Mouse (Mus musculus): ENCODE measurements around the gene A130010J15Rik.
A peak's percentile ranks its signal among the peaks of the same experiment; 100 is the strongest.

The A130010J15Rik gene

GRCm38 (mm10) chr1:193156316-193157110 lies 11.3 kb upstream of the A130010J15Rik start:
- no peak for DNase-seq (ENCODE audit: low spot score)

DNA sequence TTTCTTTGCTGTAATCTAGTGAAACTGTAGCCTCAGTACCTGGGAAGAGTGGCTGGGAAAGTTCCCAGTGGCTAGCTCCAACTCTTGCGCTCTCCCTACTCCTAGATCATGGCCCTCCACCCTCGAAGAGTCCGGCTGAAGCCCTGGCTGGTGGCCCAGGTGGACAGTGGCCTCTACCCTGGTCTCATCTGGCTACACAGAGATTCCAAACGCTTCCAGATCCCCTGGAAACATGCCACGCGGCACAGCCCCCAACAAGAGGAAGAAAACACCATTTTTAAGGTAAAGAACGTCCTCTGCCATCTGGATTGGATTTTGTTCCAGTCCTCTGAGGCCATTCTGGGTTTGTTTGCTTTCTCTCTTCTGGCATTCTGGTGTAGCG lies 10.7 kb upstream of the A130010J15Rik start:
- DNase-seq (ENCODE audit: low spot score), result no peak

- DNase-seq (ENCODE audit: low spot score), result no peak
Observed at GRCm38 (mm10) chr1:193159163-193159562, 8.7 kb upstream of the A130010J15Rik start.

DNA sequence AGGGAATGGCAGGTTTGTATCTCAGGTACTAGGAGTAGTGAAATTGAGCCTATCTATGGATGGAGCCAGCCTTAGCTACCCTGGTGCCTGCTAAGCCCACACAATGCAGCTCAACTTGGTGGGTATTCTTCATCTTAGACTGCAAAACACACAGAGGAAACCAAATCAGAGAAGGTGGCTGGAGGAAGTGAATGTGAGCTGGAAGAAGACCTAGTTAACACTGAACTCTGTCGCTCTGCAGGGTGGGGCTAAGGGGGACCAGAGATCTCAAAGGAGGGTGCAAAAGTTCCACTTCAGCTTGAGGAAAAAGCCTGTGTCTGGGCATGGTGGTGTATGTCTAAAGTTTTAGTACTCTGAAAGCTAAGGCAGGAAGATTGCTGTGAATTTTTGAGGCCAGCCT lies 8.2 kb upstream of the A130010J15Rik start:
- no peak for DNase-seq (ENCODE audit: low spot score)

DNA sequence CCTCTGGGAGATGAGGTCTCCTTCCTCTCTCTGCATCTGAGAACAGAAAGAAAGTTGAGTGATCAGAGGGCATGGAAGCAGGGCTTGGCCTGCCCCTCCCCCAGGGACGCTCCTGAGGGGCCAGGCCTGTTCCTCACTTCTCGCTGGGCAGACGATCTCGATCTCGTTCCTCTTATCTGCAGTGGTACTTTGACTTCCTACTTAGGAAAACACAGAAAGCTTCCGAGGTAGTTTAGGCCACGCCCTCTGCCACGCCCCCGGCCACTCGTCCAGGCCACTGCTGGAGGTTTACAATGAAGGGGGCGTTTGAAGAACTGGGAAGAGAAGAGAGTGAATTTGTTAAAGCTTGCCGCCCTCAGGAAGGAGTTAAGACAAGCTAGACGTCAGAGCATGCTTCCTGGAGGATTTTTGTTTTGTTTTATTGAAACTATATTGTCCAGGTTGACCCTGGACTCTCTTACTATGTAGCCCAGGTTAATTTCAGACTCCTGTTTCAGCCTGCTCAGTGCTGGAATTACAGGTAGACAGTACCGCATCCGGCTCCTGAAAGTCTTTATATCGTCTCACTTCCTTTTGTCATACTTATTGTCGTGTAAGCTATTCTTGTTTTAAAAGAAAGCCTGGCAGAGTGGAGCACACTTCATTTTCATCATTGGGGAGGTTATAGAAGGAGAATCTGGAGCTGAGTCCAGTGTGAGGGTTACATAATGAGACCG lies 7.4 kb upstream of the A130010J15Rik start:
- peak; percentile 62 for DNase-seq (ENCODE audit: low spot score)

DNA sequence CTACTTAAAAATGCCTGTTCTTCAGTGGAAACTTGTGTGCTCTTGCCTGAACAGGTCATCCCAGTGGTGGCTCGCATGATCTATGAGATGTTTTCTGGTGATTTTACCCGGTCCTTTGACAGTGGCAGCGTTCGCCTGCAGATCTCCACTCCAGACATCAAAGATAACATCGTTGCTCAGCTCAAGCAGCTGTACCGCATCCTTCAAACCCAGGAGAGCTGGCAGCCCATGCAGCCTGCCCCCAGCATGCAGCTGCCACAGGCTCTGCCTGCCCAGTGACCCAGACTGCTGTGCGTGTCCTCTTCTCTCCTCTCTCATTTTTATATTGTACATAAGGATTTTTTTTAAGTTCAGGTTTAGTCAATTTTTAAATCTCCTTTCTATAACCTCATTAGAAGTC lies 1.4 kb downstream of the A130010J15Rik start:
- no peak for DNase-seq (ENCODE audit: low spot score)

DNA sequence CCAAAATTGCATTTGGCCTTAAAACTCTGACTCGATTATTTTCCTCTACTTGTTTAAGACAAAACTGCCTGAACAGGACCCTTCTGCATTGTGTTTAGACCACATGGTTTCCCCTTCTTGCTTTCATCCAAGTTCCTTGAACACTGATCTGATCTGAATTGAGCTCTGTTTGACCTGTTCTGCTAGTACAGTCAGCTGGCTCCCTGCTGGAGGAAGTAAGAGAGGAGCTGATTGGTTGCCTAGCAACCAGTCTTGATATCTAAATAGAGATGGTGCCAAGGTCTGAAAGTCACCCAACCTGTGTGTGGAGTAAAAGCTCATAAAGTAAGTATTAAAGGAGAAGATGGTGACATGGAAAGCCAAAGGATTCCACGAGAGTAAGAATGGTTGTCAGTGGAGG lies 2.0 kb downstream of the A130010J15Rik start:
- peak; percentile 83 for DNase-seq (ENCODE audit: low spot score)

- DNase-seq (ENCODE audit: low spot score), result peak; percentile 98
Observed at GRCm38 (mm10) chr1:193172991-193173809, 5.4 kb downstream of the A130010J15Rik start.

GRCm38 (mm10) chr1:193173810-193174129 lies 5.9 kb downstream of the A130010J15Rik start:
- no peak for DNase-seq (ENCODE audit: low spot score)

DNA sequence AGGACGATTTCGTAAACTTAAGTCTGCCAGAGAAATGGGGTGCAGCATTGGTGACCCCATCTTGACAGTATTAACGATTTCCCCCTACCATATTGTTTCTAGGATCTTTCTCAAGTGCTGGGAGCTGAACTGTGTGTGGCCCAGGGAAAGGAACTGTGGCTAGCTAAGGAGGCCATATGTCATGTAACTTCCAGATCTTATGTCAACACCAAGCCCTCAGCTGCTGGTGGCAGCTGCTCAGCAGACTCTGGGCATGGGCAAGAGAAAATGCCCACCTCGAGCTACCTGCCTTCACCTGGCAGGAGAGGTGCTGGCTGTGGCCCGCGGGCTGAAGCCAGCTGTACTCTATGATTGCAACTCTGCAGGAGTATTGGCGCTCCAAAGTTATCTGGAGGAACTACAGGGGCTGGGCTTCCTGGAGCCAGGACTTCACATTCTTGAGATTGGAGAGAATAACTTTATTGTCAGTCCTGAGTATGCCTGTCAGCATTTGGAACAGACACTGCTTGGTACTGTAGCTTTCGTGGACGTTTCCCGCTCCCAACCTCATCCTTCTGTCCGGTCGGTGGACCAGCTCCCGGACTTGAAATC lies 6.4 kb downstream of the A130010J15Rik start:
- no peak for DNase-seq (ENCODE audit: low spot score)

- no peak for DNase-seq (ENCODE audit: low spot score)
Observed at GRCm38 (mm10) chr1:193181104-193181503, 13.3 kb downstream of the A130010J15Rik start.

DNA sequence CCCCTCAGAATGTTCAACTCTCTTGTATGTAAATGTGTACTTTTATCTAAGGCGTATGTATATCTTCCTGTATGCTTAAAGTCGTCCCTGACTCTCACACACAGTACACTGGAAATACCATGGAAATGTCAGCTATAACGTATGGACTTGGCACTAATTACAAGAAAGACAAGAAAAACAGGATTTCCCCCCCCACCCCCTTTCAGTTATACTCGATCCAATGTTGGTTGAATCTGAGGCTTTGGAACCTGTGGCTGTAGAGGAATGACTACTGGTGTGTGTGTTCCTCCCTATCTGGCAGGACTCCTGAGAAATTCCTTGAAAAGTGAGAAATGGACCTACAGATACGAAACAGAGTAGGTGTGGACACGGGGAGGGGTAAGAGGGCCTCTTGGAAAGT lies 20.4 kb downstream of the A130010J15Rik start:
- DNase-seq (ENCODE audit: low spot score), result no peak

DNA sequence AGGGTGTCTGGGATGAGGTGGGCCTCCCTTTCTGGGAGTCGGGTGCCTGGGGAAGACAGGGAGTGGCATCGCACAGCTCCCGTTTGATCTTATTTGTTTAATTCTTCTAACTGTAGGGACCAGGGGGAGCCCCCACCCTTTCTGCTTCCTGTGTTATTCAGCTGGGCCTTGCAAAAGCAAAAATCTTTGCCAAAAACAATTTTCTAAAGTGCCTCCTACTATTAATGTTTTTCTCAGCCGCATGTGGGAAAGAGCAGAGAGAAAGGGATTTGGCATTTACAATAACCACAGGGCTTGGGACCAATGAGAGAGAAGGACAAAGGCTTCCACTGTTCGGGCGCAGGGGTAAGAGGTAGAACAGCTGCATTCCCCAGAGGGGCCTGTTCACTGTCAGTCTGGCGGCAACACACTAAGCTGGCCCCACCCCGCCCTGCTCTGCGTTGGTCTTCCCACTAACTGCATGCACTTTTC lies 21.3 kb downstream of the A130010J15Rik start:
- peak; percentile 54 for DNase-seq (ENCODE audit: low spot score)

- no peak for DNase-seq (ENCODE audit: low spot score)
Observed at GRCm38 (mm10) chr1:193189771-193190170, 21.9 kb downstream of the A130010J15Rik start.

DNA sequence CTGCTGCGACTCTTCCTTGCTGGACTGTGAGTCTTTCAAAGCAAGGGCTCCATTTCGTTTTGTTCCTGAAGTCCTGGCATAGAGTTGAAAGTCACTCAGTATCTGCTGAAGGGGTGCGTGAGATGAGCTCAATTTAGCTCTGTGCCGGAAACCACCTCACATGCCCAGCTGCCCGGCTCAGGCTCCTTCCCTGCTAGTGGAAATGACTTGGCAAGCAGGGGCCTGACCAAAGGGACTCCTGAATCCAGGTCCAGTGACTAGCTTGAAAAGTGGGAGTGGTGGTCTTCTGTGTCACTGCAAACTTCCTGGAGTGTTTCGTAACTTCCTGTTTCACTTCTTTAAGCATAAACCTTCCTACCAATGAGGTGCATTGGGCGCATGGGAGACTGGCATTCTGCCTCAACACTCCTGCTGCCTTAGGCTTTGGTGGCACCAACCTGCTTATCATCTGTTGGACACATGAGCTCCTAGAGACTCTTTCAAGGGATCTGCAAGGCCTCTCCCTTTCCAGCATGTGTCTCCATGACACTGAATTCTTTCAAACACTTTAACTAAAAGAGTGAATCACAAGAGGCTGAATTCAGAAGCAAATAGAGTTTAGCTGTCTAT lies 23.9 kb downstream of the A130010J15Rik start:
- DNase-seq (ENCODE audit: low spot score), result no peak

DNA sequence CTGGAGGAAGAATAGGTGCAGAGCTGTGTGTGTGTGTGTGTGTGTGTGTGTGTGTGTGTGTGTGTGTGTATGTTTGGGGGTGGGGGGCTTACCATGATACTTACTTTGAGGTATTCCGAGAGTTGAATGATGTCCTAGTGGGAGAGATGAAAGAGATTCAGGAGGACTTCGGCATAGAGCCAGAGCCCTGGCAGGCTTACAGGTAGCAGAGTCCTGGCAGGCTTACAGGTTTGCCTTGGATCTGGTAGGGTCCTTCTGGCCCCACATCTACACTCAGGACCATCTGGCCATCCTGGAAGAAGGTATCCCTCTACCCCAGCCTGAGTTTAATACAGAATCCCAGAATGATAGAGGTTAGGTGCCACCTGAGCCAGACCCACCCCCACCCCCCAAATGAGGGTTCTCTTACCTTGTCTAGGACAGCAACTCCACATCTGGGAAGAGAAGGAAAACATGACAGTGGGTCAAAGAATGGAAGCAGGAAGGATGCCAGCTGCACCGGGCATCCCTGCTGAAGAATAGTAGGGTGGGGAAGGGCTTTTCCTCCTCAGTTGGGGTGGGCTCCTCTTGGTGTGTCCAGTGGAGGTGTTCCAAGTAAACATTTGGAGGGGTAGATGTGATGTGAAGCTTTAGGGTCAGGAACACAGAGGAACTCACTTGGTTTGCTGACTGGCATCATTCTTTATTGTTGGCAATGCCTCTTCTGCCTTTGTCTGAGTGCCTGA lies 26.7 kb downstream of the A130010J15Rik start:
- no peak for DNase-seq (ENCODE audit: low spot score)

DNA sequence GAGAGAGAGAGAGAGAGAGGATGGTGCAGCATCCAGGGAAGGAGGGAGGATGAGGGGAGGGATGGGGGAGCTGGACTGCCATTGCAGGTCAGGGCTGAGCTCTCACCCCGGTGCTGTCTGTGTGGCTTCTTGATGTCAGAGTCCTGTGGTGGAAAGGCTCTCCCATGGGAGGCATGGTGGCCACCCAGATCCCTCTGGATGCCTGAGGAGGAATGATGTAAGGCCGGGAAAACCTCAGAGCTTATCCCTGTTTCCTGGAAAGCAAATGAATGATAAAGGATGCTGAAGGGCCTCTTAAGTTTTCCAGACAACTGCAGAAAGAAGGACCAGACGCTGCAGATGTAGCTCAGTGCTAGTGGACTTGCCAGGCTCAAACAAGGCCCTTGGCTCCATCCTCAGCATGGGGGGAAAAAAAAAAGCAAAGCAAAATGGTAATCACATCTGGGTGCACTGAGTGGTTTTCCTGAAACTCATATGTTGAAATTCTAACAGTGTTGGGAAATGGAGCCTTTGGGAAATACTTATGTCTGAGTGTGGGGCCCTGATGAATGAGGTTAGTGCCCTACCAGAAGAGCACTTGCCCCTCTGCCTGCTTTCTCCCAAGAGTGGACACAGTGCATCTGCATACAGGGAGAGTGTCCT lies 27.4 kb downstream of the A130010J15Rik start:
- DNase-seq (ENCODE audit: low spot score), result no peak

DNA sequence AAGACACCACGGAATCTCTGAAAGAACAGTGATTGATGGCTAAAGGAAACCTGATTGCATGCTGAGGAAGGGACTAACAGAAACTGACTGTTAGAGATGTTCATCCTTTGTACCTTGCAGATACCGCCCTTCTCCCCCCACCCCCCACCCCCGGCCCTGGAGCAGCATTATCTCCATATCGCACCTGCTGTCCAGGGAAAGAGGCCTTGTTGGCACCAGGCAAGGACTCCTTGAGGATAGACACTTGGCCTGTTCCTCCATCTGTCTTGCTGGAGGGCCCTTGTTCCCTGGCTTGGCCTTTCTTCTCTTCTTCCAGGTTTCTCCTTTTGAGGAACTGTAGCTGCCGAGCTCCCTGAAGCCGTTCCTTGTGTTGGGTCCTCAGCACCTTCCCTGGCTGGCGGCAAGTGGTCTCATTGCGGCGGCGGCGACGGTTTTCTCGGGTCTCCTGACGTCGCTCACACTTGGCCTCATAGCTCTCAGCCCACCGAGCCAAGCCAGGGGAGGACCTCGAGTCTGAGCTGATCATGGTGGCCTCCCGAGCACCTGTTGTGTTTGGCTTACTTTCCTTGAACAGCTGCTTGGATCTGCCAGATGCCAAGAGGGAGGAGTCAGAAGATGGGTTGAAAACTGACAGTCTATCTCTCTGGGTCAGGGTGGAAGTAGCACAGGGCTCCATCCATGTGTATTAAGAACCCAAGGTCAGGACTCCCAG lies 29.8 kb downstream of the A130010J15Rik start:
- no peak for DNase-seq (ENCODE audit: low spot score)

- no peak for DNase-seq (ENCODE audit: low spot score)
Observed at GRCm38 (mm10) chr1:193198312-193198711, 30.5 kb downstream of the A130010J15Rik start.
